Mouse (Mus musculus) cerebellum, adult 2 months (tissue): ENCODE measurements around the gene Fcgr3. TPM values are rescaled to one million over a fixed set of nuclear protein-coding genes. Genes with fewer than 3 reads are reported as not detected.

Source experiments
- DNase-seq, 2 experiments: peaks; one replicate each; pipeline ENCODE4 v3.0.0; 2021
- H3K27ac ChIP-seq: fragments of 200-500 bp; 2 replicates; pipeline ENCODE4 v1.5.1; 2012; ENCODE audit warnings: low read length, control low read depth, inconsistent platforms; ENCODE audit not compliant: insufficient read depth
- H3K27me3 ChIP-seq: fragments of 200-500 bp; 2 replicates; pipeline ENCODE4 v1.6.1; 2012; ENCODE audit warnings: inconsistent platforms, mild to moderate bottlenecking, low read length, moderate library complexity; ENCODE audit not compliant: control insufficient read depth, insufficient read depth
- H3K4me1 ChIP-seq: fragments of 200-500 bp; 2 replicates; pipeline ENCODE4 v1.6.1; 2011; ENCODE audit warnings: low read length; ENCODE audit not compliant: control insufficient read depth, insufficient read depth
- H3K4me3 ChIP-seq: fragments of 200-500 bp; replicated peaks from 2 replicates; pipeline ENCODE3; 2011; ENCODE audit warnings: mild to moderate bottlenecking, low read depth, low read length, control low read depth; ENCODE audit not compliant: insufficient read depth
- CTCF ChIP-seq: fragments of 200-500 bp; IDR thresholded peaks from 2 replicates; pipeline ENCODE4 v1.5.1; 2011; ENCODE audit warnings: low read depth, mild to moderate bottlenecking, control low read depth, low read length, moderate library complexity, borderline replicate concordance; ENCODE audit not compliant: insufficient read depth
- POLR2A ChIP-seq: fragments of 200-500 bp; IDR thresholded peaks from 2 replicates; pipeline ENCODE4 v1.6.1; 2011; ENCODE audit warnings: low read length, control low read depth, borderline replicate concordance; ENCODE audit not compliant: insufficient read depth
- WGBS: fragments of 180-500 bp; shearing (Covaris S2); methylation state at CpG from one replicate; pipeline ENCODE4 v1.1.7; 2018; 5-methylcytosine and 5-hydroxymethylcytosine counted together
- polyA plus RNA-seq: library from polyadenylated mRNA; depleted of rRNA; stranded (reverse); fragments of >200 nt; gene quantifications from 2 replicates; pipeline ENCODE4 v1.2.3, GENCODE M21; 2012

Fcgr3 gene
- polyA plus RNA-seq, 1 experiment = 6.0 TPM

- Histone ChIP-seq H3K4me3 (peak overlapping the region; percentile 95), H3K27me3 (no peaks in the 10 kb centered on the region), H3K4me1 (no peaks in the 10 kb centered on the region), H3K27ac (no peak overlapping the region)
- TF ChIP-seq POLR2A = no peak
- TF ChIP-seq CTCF = no peak
- DNase-seq = no peak
- WGBS = 2% methylated on average over 14 of the region's 14 CpGs
Measured at GRCm38 (mm10) chr1:171045079-171045465, 19.7 kb downstream of the Fcgr3 start.

DNA sequence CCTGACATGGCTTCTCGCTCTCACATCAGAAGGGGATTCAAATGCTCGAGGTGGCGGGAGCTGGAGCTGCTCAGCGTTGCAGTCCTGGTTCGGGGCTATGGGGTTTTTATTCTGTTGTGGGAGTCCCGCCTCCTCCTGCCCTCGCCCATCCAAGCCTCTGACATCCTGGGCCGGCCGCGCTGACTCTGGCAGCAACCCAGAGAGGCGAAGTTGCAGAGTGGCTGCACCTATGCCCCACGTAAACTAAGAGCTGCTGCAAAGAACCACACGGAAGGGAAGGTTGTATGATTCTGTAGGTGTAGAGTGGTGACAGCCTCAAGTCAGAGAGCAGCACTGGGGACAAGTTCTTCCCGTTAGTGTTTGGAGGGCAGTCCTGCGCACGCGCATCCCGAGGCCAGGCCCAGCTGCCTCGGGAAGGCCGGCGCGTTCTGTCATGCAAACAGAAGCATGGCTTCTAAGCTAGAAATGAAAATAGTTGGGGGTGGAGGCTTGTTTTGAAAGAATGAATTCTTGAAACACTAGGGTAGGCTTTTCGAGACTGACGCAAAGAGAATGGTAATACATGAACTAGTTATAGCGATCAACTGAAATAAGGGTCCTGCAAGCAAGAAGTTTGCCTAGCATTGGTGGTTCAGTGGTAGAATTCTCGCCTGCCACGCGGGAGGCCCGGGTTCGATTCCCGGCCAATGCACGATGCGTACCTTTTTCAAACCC lies 20.2 kb downstream of the Fcgr3 start:
- H3K4me1 ChIP-seq = no peaks in the 10 kb centered on the region
- H3K27me3 ChIP-seq = no peaks in the 10 kb centered on the region
- peak; percentile 89 to 91 for DNase-seq
- under 1% methylated on average over 33 of the region's 33 CpGs for WGBS
- H3K27ac ChIP-seq = peak overlapping the region; percentile 74
- peak; percentile 14; the same call in 1 of the 2 replicates for TF ChIP-seq POLR2A
- no peak for TF ChIP-seq CTCF
- H3K4me3 ChIP-seq = peak overlapping the region; percentile 95

- TF ChIP-seq POLR2A = no peak
- TF ChIP-seq CTCF = no peak
- DNase-seq = peak in 1 of 2 experiments; percentile 14
- H3K4me3 ChIP-seq = peak overlapping the region; percentile 95
- H3K4me1 ChIP-seq = no peaks in the 10 kb centered on the region
- no peak overlapping the region for H3K27ac ChIP-seq
- no peaks in the 10 kb centered on the region for H3K27me3 ChIP-seq
- 71% methylated on average over 3 of the region's 3 CpGs for WGBS
Measured at GRCm38 (mm10) chr1:171043594-171044153, 21.1 kb downstream of the Fcgr3 start.

DNA sequence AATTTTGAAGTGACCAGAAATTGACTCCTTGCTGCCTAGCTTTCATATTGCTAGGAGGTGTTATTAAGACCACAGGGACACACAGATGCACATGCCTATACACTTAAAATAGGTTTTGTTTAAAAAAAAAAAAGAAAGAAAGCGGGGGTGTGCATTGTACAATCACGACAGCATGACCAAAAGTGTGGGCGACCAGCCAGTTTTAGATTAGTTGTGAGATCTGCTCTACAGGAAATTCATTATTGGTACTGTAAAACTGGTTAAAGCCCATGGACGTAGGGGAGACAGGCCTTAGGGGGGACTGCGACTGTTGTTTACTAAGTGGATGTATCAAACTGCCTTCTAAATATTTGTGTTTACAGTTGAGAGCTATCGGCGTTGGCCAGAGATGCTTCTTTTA lies 24.9 kb downstream of the Fcgr3 start:
- no peak for DNase-seq
- Histone ChIP-seq H3K27me3 (no peaks in the 10 kb centered on the region), H3K27ac (no peak overlapping the region), H3K4me3 (no peak overlapping the region), H3K4me1 (no peaks in the 10 kb centered on the region)
- no peak for TF ChIP-seq POLR2A
- no peak for TF ChIP-seq CTCF
- WGBS = 81% methylated on average over 7 of the region's 7 CpGs

DNA sequence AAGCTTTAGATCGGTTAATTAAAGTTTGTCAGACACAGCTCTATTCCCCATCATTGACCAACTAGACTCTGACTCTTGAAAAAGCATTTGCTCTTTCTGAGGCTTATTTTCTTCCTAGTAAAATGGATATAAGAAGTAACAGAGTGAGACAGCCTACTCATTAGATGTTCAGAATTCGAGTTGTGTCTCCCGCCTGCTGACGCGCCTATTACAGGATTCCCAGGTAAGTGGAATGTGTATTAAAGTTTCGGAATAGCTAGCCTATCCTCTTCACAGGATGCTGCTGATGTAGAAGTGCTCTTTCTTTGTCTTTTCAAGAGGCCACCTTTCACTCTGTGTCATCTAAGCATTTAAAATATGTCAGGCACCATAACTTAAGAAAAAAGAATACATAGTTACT lies 25.6 kb downstream of the Fcgr3 start:
- Histone ChIP-seq H3K27ac (no peak overlapping the region), H3K4me1 (no peaks in the 10 kb centered on the region), H3K27me3 (no peaks in the 10 kb centered on the region), H3K4me3 (no peak overlapping the region)
- DNase-seq = no peak
- TF ChIP-seq CTCF (no peak), POLR2A (no peak)
- WGBS = 82% methylated on average over 6 of the region's 6 CpGs

DNA sequence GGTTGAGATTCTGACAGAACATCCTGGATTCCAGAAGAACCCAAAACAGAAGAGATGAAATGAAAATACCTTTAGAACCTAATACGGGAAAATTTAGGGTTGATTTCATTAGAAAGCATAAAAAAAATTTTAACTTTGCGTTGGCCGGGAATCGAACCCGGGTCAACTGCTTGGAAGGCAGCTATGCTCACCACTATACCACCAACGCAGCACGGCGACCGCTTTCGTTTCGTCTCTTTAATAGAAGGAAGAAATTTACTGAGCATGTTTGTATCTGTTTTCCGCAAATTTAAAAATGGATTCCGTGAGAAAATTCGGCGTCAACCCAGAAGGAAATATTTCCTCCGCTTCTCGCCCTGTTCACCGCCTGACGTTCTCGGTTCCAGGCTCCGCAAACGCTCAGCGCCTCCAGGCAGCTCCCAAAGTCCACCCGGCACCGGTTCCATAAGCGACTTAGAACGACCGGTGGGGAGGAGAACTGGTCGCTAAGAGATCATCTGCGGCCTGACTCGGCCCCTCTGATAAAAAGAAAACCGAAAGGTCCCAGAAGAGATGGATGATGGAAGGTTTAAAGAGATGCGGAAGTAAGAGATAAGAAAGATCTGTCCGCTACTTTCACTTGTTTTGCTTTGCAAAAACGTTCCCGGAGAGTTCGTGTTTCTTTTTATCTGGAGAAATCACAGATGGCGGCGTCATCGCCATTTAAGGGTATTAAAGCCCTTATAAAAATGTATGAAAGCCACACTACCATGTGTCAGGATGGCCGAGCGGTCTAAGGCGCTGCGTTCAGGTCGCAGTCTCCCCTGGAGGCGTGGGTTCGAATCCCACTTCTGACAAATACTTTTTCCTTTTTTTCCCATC lies 26.6 kb downstream of the Fcgr3 start:
- peak; percentile 79 to 87 for DNase-seq
- H3K4me3 ChIP-seq = peak overlapping the region; percentile 89
- H3K4me1 ChIP-seq = no peaks in the 10 kb centered on the region
- peak overlapping the region; percentile 79 for H3K27ac ChIP-seq
- TF ChIP-seq CTCF (no peak), POLR2A (no peak)
- under 1% methylated on average over 47 of the region's 47 CpGs for WGBS
- H3K27me3 ChIP-seq = no peaks in the 10 kb centered on the region

GRCm38 (mm10) chr1:171036550-171037324 lies 28.0 kb downstream of the Fcgr3 start:
- H3K4me3 ChIP-seq = peak overlapping the region; percentile 57
- no peaks in the 10 kb centered on the region for H3K4me1 ChIP-seq
- DNase-seq = peak; percentile 81 to 87
- H3K27me3 ChIP-seq = no peaks in the 10 kb centered on the region
- H3K27ac ChIP-seq = no peak overlapping the region
- no peak for TF ChIP-seq CTCF
- no peak for TF ChIP-seq POLR2A
- WGBS = 3% methylated on average over 22 of the region's 22 CpGs
